Mouse (Mus musculus) stomach, postnatal 0 days (tissue): ENCODE results near the gene Myadml2.

Experiments
- CTCF ChIP-seq: IDR thresholded peaks from 2 replicates; pipeline ENCODE4 v1.5.1; 2016; ENCODE audit warnings: antibody characterized with exemption, low read depth, mild to moderate bottlenecking, moderate library complexity
- EP300 ChIP-seq: optimal IDR thresholded peaks from 2 replicates; pipeline ENCODE3; 2016; ENCODE audit warnings: antibody characterized with exemption

DNA sequence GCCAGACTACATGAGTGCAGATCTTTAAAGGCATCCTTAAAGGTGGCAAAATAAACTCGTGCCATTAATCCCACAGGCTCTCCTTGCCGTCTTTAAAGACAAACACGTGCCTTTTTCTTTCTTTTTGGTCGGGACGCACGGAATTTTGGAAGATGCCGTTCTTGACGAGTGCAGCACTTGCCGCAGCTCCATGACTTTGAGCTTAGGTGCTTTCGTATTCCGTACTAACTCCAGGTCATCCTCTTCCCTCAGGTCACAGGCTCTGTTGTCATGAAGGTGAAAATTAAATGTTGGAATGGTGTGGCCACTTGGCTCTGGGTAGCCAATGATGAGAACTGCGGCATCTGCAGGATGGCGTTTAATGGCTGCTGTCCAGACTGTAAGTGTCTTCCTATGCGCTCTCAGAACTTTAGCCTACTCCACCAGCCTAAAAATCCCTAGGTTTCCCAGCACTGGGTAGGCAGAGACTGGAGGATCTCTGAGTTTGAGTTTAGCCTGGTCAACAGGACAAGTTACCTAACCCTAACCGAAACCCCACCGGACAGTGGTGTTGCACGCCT is 48.9 kb downstream of the Myadml2 start:
- TF ChIP-seq EP300 (no peak), CTCF (no peak)
